Mouse (Mus musculus) thymus, adult 2 months (tissue): Measurements from ENCODE around the gene Gm14137.

Experiments used
- CTCF ChIP-seq: fragments of 200-500 bp; IDR thresholded peaks from 2 replicates; pipeline ENCODE4 v1.5.1; 2012; ENCODE audit warnings: mild to moderate bottlenecking, control low read depth, low read length, moderate library complexity, borderline replicate concordance; ENCODE audit not compliant: control insufficient read depth, poor library complexity, insufficient read depth; ENCODE audit errors: extremely low read depth
- POLR2A ChIP-seq: fragments of 200-500 bp; IDR thresholded peaks from 2 replicates; pipeline ENCODE4 v1.6.1; 2012; ENCODE audit warnings: mild to moderate bottlenecking, low read length, control low read depth, moderate library complexity; ENCODE audit not compliant: control insufficient read depth, poor library complexity, insufficient read depth; ENCODE audit errors: extremely low read depth

- no peak for TF ChIP-seq CTCF
- no peak for TF ChIP-seq POLR2A
Observed at GRCm38 (mm10) chr2:119165401-119165800, 8.9 kb upstream of the Gm14137 start.
